In genomic region chr2:156243011-156243410, GRCm38 (mm10) we compare ENCODE assay signal across 16 mouse cellular contexts.
"Had no signal": no experiment of that assay in that cellular context is flagged by ENCODE, and none has a peak within 500 bp of the region (broad histone marks: within the 10 kb centered on the region; RNA-seq: fewer than 3 reads in every experiment).

No protein-coding gene starts in this region.

- H3K4me3 ChIP-seq: kidney, embryonic 15.5 days; limb, embryonic 13.5 days; liver, embryonic 15.5 days; lung, embryonic 15.5 days; midbrain, embryonic 13.5 days; neural tube, embryonic 13.5 days had no signal

- H3K27me3 ChIP-seq: kidney, embryonic 15.5 days; limb, embryonic 13.5 days; liver, embryonic 15.5 days; lung, embryonic 15.5 days; midbrain, embryonic 13.5 days; neural tube, embryonic 13.5 days had no signal

- H3K9ac ChIP-seq: kidney, embryonic 15.5 days; limb, embryonic 13.5 days; liver, embryonic 15.5 days; lung, embryonic 15.5 days; midbrain, embryonic 13.5 days; neural tube, embryonic 13.5 days had no signal

- H3K9me3 ChIP-seq: kidney, embryonic 15.5 days; limb, embryonic 13.5 days; liver, embryonic 15.5 days; lung, embryonic 15.5 days; midbrain, embryonic 13.5 days; neural tube, embryonic 13.5 days had no signal

- DNase-seq: kidney, adult 2 months; kidney, postnatal 14 days; left cerebral cortex, postnatal 4 days; retina, postnatal 1 day; right cerebral cortex, postnatal 4 days; spleen, adult 18-20 months; thymus, adult 2 months; thymus, postnatal 36 days had no signal

- H3K4me2 ChIP-seq: kidney, embryonic 15.5 days; limb, embryonic 13.5 days; liver, embryonic 11.5 days; liver, embryonic 15.5 days; lung, embryonic 15.5 days; midbrain, embryonic 13.5 days; neural tube, embryonic 13.5 days had no signal

- ATAC-seq: intestine, embryonic 16.5 days; midbrain, embryonic 13.5 days had no signal

- H3K4me1 ChIP-seq: kidney, embryonic 15.5 days; limb, embryonic 13.5 days; liver, embryonic 15.5 days; lung, embryonic 15.5 days; midbrain, embryonic 13.5 days; neural tube, embryonic 13.5 days had no signal

- H3K27ac ChIP-seq: kidney, embryonic 15.5 days; limb, embryonic 13.5 days; liver, embryonic 15.5 days; lung, embryonic 15.5 days; midbrain, embryonic 13.5 days; neural tube, embryonic 13.5 days had no signal
